Mouse (Mus musculus) induced T-regulatory cell, adult 2 months (primary cell): ENCODE measurements around the gene Grik4.

Source experiments
- DNase-seq: peaks from one replicate; pipeline ENCODE4 v3.0.0-alpha.2; 2012; ENCODE audit warnings: low read depth

Grik4 gene

DNA sequence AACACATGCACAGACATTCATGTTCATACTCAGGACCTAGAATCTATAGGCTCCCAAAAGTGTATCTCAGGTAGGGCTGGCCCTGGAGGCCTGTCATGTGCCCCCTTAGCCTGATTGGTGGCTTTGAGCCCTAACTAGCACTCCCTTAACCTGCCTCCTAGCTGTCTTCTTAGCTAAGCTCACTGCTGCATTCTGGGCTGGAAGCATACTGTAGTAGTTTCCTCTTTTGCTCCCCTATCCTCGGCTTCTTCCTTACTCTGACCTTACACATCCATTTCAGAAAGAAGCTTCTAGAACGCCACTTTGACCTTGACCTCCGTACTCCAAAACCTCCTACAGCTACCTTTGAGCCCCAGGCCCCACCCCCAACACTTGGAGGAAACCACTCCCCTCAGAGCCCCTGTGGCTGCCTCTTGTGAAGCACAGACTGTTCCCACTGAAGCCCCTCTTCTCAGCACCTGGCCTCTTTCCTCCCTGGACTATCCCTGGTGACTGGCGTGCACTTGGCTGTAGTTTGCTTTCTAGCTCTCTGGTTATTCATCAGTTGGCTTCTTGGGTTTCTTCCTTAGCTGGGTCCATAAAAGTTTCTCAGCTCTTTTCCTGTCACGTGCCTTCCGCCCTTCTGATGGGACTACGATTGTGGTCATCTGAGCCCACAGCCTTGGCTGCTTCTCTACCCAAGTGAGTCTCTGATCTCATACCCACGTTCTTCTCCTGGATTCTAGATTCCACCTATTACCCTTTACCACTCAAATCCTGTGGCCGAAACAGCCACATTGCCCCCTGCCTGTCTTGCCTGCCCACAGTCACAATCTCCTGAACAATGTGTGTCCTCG lies 84.1 kb downstream of the Grik4 start:
- peak; percentile 7 for DNase-seq

DNA sequence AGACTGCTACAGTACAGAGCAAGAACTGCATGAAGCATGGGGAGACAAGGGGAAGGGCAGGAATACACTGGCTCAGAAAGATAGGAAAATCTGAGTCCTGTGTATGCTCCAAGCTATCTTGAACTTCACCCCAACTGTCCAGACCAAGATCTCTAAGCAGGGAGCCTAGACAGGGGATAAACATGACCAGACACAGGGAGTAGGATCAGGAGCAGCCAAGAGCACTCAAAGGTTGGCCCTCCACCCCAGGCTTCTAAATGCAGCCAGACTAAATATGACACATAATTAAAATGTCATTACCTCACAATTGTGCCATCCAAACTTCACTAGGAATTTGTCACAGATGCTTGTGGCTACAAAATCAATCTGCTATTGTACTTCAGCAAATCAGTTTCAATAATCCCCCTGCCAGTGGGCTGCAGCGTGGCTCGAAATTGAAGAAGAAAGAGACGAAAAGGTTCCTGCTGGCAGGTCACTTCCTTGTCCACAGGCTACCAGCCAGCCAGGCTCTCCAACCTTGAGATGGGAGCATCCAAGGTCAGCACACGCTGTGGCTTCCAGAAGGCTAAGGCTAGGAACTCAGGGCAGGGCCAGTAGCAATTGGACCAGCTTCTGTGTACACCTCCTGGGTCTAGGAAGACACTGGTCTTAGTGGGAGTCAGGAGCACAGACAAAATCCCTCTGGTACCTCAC lies 85.1 kb downstream of the Grik4 start:
- no peak for DNase-seq

DNA sequence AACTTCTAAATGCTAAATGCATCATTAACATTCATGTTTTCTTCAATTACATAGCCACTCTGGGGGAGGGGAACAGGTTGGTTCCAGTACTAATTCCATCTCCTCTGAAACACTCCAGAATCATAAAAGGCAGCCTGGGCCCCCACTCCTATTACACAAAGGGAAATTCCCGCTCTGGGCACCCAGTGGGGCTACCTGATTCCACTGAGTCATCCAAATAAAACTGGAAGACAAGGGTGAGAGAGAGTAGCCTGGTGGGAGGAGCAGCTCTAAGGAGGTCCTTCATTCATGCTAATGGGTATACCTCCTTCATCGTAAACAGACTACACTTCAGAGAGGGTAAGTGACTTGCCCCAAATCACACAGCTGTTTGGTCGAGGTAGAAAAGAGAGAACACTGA lies 85.7 kb downstream of the Grik4 start:
- DNase-seq: no peak

DNA sequence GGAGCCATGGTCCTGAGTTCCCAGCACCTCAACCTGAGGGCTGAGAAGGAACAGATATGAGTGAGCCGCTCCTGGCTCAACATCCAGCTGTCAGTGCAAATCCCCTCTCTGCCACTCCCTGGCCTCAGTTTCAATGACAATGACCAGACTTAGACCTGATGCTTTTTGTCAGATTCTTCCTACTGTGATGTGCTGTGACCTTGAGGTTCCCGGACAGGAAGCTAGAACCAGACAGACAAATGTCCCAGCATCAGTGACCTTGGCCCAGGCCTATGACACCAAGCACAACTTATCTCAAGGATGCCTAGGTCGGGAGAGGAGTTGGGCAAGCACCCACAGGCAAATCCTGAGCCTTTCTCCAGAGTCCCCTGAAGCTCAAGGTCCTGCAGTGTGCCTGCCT lies 86.5 kb downstream of the Grik4 start:
- DNase-seq: no peak

DNA sequence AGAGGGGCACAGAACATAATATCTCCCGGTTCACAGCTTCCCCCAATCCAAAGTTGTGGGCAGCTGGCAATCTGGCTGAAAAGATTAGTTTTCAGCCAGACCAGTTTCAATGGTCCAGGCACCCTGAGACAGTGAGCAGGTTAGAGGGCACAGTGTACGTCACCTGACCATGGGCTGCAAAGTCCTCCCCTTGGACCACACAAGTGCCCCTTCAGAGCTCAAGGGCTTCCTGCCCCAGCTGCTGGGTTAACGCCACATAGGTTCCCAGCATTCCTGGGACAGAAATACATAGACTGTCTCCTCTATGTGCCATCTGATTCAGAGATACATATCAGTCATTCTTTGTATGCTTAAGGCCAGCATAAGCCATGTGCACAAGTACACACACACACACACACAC lies 91.2 kb downstream of the Grik4 start:
- no peak for DNase-seq

DNA sequence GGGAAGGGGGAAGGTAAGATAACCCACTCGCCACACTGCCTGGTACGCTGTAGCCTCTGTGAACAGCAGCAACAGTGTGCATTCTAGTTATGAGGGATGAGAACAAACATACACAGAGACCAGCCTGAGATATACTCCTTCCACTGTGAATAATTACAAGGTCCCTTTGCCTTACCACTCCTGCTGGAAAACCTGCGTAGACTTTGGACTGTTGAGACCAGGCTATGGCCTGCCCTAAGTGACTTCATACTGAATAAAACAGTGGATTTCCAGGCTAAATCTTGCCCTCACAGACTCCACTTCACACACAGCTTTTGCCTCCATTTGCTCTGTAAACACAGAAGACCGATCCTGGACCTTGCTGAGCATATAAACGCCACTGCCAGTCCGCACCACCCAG lies 94.2 kb downstream of the Grik4 start:
- no peak for DNase-seq

DNA sequence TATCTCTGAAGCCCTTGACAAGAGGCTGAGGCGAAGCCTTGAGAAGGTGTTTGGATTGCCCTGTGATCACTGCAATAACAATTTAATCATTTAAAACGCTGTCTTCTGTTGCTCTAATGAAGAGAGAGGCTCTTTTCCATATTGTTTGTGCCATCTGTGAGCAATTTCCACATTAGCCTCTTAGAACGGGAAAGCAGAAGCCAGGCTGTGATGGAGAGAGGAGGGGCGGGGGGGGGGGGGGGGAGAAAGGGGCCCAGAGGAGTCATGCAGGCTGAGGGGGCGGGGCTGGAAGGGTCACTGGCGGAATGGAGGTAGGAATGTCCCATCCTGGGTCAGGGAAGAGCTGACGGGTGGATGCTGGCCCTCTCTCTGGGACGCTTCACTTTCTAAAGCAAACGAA lies 96.2 kb downstream of the Grik4 start:
- no peak for DNase-seq

DNA sequence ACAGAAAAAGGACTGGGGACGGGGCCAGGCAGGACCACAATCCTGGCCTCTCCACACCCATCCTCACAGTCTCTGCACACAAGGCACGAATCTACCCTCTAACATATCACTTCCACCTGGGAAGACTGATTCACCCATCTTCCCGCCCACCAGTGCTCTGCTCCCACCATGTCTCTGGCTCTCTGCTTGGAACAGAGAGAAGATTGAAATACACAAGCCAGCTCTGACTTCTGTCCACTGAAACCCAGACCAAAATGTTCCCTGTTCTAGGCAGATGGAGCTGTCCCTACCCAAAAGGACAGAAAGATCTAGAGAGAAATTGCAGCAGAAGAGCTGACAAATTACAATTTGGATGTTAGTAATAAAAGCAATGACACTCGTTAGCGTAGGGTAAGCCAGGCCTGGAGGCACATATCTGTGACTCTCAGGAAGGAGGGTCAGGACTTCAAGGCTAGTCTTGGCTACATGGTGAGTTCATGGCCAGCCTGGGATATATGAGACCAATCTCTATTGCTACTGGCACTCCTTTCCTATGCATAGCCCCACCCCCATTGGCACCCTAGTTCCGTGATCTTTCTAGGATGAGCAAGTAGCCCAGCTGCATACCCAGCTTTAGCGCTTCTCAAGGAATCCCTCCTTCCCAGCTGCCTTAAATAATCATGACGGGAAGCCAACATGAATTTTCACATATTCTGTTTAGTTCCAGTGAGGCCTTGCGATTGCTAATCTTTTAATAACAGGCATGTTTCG lies 97.4 kb downstream of the Grik4 start:
- no peak for DNase-seq

DNA sequence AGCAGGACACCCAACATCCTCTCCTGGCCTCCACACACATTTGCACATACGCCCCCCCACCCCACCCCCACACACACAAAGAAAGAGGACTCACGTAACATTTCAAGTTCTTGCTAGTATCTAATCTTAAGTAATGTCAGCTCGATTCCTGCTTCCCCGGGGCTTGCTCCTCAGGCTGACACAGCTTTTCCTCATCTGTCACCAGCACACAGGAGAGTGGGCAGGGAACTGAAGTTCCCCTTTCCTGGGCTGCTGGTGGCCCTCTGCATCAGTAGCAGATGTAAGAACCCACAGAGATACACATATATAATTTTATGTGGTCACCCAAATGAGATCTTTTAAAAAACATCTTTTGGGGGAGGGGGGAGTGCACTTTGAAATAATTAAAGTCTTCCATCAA lies 98.2 kb downstream of the Grik4 start:
- no peak for DNase-seq

DNA sequence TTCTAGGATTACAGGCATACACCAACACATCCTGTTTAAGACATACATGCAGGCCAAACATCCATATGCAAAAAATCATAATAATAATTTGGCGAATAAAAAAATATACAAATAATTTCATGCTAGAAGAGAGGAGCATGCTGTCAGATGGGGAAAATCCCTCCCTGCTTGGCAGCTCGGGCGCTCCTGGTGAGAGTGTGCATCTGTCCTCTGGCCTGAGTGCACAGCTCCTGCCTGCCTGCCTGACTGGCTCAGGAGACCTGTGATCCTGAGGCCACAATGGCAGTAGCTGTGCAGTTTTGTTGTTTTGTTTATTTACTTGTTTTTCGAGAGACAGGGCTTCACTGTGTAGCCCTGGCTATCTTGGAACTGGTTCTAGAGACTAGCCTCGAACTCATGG lies 100.0 kb downstream of the Grik4 start:
- no peak for DNase-seq

DNA sequence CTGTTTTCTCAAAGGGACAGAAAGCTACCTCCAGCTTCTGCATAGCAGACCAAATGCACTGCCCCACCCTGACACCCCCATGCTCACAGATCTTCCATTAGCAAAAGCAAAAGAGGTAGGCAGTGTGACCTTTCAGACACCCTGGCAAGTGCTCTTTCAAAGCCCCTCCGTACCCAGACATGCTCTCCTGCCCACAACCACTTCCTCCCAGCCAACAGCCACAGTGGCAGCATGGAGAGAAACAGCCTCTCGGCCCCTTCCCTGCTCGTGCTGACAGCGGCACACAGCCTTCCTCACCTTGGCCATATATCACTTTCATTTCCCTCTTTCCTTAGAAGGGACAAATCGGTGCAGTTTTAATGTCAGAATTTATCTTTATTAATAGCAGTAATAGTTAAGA lies 106.0 kb downstream of the Grik4 start:
- DNase-seq: peak; percentile 48

DNA sequence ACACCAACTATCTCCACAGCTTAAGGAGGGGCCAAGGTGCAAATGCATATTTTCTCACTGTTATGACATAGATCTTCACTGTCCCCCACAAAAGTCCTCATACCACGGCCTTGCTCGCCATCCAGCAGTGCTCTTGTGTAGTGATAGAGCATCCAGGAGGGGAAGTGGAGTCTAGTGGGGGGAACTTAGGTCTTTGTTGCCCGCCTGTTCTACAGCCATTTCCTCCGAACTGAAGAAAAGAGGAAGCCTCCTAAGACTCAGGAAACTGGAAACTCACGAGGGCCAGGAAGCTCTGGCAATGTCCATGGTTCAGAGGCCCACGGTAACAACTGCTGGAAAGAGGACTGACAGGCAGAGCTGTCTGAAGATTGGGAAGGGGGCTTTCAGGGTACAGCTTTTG lies 106.8 kb downstream of the Grik4 start:
- DNase-seq: no peak

DNA sequence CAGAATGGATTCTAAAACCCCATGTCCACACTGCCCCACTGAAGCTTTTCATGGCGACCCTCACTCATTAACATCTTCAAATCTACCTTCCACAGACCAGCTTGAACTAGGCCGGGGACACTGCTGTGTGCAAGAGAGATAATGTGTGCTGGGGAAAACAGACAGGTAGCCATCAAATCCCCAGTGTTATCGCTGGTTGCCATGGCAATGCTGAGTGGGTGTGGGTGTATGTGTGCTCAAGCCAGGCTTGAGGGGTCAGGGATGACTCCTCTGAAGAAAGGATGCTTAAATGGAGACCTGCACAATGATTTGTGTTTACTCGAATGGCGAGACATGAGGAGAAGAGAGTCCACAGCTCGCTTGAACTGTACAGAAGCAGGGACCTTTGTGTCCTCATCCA lies 112.7 kb downstream of the Grik4 start:
- no peak for DNase-seq

DNA sequence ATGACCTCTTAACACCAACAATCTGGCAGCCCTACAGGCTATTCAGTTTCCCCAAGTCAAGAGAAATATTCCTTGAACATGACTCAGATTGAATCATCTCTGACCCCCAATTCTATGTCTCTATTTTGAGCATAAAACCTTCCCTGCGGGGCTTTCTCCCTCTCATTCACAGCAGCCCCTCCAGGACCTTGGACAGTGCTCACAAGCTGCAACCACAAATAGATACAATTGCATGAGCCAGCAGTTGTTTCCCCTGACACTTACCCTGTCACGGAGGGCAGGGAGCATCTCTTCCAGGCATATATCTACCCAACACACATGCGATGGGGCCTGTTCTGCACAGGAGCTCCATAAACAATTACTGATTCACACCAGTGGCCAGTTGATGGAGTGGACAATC lies 125.0 kb downstream of the Grik4 start:
- DNase-seq: no peak

DNA sequence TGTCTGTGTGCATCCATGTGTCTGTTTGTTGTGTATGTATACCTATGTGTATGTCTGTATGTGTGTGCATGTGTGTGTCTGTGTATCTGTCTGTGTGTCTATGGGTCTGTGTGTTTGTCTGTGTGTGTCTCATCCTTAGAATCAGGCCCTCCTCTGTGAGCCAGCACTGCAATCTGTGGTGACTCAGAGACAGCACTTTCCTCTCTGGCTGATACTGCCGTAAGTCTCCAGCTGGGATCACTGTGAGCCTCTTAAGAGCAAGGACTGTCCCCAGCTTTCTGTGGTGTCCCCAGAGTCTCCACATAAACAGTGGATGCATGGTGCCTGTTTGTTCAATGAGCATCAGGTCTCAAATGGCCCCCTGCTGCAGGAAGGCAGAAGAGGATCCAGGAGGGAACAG lies 127.5 kb downstream of the Grik4 start:
- DNase-seq: no peak

DNA sequence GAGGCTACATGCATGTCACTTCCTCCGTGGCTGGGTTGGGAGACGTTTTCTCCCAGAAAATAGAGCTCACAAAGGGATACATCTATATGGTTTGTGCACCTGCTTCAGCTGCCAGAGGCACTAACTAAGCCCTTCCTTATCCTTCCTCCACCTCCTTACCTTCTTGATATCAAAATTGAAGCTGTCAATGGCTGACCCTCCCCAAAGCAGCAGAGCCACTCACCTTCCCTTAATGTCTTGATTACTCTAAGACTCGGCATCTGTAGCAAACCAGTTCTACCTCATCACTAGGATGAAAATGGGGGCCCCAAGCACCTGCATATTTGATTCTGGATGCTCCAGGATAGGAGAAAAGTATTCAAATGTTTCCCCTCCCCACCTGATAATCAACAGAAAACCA lies 135.1 kb downstream of the Grik4 start:
- no peak for DNase-seq

DNA sequence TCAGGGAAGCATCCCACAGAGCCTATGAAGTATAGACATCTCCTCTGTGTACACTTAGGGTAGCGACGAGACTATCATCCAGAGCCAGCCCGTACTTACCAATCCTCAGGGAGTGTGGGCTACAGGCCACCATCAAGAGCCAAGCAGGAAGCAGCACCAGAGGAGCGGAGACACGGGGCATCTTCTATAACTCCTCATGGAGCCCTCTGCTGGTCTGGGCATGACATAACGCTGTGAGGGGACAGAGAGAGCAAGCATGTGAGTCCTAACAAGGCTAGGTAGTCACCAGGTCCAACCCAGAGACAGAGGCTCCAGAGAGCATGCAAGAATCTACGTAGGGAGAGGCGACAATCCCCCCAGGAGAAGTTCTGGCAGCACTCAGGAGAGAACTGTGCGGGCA lies 135.9 kb downstream of the Grik4 start:
- DNase-seq: peak; percentile 19

DNA sequence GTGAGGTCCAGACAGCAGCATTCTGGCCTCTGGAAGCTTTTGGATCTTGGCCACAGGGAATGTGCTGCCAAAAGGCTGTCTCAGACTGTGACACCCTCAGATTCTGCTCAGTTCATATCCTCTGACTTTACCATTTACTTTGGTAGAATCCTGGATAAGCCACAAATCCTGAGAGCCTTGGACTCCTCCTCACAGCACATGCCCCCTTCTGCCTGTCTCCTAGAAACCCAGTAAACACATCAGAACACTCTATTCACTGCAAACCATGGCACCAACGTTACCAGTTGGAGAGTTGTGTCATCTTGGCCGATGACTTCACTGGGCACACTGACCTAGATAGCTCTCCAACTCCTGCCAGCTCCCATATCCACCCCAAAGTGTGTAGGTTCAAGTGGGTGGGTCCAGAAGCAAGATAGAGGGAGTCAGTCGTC lies 141.2 kb downstream of the Grik4 start:
- DNase-seq: no peak

DNA sequence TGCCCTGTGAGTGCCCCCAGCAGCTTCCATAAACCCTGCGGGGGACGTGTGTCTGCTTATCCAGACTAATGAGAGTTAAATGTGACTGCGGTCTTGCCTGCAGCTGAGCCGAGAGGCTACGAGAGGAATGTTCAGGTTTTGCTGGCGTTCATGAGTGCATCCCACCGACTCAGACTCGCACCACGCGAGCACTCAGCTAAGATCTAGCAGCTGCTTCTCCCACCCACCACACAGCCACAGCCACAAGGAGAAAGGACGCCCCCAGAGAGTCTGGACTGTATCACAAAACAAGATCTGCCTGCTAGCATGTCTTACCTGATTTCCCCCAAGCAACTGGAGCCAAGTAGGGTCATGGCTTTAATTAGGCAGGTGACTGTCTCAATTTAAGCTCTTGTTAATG lies 142.4 kb downstream of the Grik4 start:
- no peak for DNase-seq

DNA sequence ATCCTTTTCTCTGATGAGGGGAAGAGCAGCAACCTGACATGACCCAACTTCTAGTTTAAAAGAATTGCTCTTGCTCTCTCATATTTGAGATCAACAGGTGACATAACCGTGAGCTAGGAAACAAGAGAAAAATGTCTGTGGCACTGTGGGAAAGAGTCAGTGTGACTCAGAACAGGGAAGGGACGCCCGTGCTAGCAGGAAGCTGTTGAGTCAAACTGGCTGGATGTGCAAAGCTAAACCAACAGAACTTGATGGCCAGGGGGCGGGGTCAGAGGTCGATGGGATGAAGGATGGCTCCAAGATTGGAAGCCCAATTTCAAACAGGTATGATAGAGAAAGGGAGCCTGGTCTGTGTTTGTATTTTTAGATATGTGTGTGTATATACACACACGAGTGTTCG lies 144.2 kb downstream of the Grik4 start:
- no peak for DNase-seq

DNA sequence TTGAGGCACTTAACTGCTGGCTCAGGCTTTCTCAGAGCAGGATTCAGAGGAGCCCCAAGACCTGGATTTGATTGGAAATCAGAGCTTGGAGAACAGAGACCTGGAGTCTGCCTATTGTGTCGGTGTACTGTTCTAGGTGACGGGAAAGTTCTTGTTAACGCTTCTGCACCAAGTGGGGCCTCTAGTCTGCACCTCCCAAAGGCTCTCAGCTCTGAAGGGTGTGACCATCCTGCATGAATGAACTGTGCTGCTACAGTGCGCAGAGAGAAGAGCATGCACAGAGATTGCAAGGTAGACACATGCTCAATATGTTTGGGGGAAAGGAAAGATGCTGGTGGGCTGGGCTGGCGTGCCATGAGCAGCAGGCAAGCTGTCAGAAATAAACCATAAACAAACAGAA lies 144.6 kb downstream of the Grik4 start:
- no peak for DNase-seq

DNA sequence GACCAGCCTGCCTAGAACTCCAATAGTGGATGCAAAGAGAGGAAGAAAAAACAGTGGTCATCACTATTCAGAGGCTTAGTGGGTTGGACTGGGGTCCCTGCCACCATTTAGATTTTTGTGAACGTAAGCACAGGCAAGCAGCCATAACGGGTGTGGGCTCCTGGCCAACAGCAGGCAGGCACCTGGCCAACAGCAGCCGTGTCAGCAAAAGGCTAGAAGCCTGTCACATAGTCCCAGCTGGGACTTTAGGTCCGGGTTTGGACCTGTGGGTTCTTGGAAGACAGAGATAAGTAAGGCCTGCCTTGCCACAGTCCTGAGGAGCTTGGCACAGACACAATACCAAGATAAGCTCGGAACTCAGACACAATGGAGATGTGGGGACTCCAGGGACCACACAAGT lies 145.1 kb downstream of the Grik4 start:
- DNase-seq: no peak

DNA sequence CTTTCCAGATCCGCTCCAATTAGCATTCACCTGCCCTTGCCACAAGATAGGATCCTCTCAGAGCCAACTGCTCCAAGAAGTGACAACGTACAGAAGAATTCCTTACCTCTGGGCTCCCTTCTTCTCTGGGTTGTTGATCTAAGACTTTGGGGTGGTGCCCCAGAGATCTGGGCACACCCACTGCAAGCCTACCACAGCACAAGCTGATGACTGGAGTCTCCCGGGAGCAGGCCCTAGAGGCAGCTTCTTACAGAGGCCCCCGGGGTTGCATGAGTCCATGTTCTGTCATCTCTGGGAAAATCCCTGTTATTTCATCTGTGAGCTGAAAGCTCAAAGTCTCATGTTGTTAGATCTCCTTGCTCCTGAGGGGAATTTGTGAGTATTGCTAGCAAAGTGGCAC lies 146.0 kb downstream of the Grik4 start:
- no peak for DNase-seq
